Mouse (Mus musculus) megakaryocyte, embryonic 14.5 days (primary cell): ENCODE measurements around the gene Mansc4. TPM values are rescaled to one million over a fixed set of nuclear protein-coding genes. Genes with fewer than 3 reads are reported as not detected.

Experiments
- H3K27me3 ChIP-seq: replicated peaks from 2 replicates; pipeline ENCODE3; 2012; ENCODE audit warnings: inconsistent platforms
- H3K36me3 ChIP-seq: replicated peaks from 2 replicates; pipeline ENCODE3; 2012; ENCODE audit warnings: low read length, inconsistent platforms, mixed read lengths
- H3K4me1 ChIP-seq: 2 replicates; pipeline ENCODE4 v1.6.1; 2012; ENCODE audit warnings: inconsistent platforms
- H3K4me3 ChIP-seq: replicated peaks from 2 replicates; pipeline ENCODE3; 2012; ENCODE audit warnings: moderate library complexity, mild to moderate bottlenecking, inconsistent platforms
- H3K9me3 ChIP-seq: 2 replicates; pipeline ENCODE4 v1.6.1; 2012; ENCODE audit warnings: inconsistent platforms
- FLI1 ChIP-seq: IDR thresholded peaks from 2 replicates; pipeline ENCODE4 v1.6.1; 2012; ENCODE audit warnings: low read length, inconsistent platforms, mixed read lengths
- GATA1 ChIP-seq: IDR thresholded peaks from 3 replicates; pipeline ENCODE4 v1.6.1; 2012; ENCODE audit warnings: mixed read lengths, low read length, inconsistent platforms, borderline replicate concordance
- polyA plus RNA-seq: library from polyadenylated mRNA; stranded (reverse); fragments of >175 nt; gene quantifications from 2 replicates; pipeline ENCODE4 v1.2.3, GENCODE M21; 2012; ENCODE audit warnings: low replicate concordance; ENCODE audit not compliant: insufficient read depth

Gene Mansc4
- not detected in 2 replicates for polyA plus RNA-seq

GRCm38 (mm10) chr6:147086594-147087225 is at the start of gene Mansc4:
TSS of gene Mansc4 (minus strand) at chr6:147087032.
- Histone ChIP-seq H3K4me3 (no peak within 1 kb of the TSS), H3K4me1 (peaks cover 24% of the 10 kb centered on the region), H3K36me3 (no peaks in the 10 kb centered on the region), H3K9me3 (no peaks in the 10 kb centered on the region), H3K27me3 (no peaks in the 10 kb centered on the region)
- TF ChIP-seq GATA1 (no peak), FLI1 (no peak)

- peaks cover 5% of the 10 kb centered on the region for H3K27me3 ChIP-seq
- TF ChIP-seq FLI1 (no peak), GATA1 (no peak)
- no peaks in the 10 kb centered on the region for H3K36me3 ChIP-seq
- H3K4me1 ChIP-seq, result peaks cover 10% of the 10 kb centered on the region
- H3K9me3 ChIP-seq, result peaks cover 23% of the 10 kb centered on the region
- H3K4me3 ChIP-seq, result no peak overlapping the region
Measured at GRCm38 (mm10) chr6:147127239-147127638, 40.4 kb upstream of the Mansc4 start.

- Histone ChIP-seq H3K36me3 (no peaks in the 10 kb centered on the region), H3K9me3 (no peaks in the 10 kb centered on the region), H3K4me1 (peaks cover 48% of the 10 kb centered on the region), H3K4me3 (peak overlapping the region; percentile 60), H3K27me3 (peaks cover 5% of the 10 kb centered on the region)
- TF ChIP-seq FLI1 (no peak), GATA1 (no peak)
Measured at GRCm38 (mm10) chr6:147121320-147121719, 34.5 kb upstream of the Mansc4 start.

- Histone ChIP-seq H3K4me3 (no peak overlapping the region), H3K4me1 (peaks cover 46% of the 10 kb centered on the region), H3K36me3 (peaks cover 8% of the 10 kb centered on the region), H3K9me3 (no peaks in the 10 kb centered on the region), H3K27me3 (no peaks in the 10 kb centered on the region)
- TF ChIP-seq GATA1 (no peak), FLI1 (no peak)
Measured at GRCm38 (mm10) chr6:147118190-147118589, 31.4 kb upstream of the Mansc4 start.

GRCm38 (mm10) chr6:147117764-147118163 is 30.9 kb upstream of the Mansc4 start:
- no peak for TF ChIP-seq GATA1
- no peak for TF ChIP-seq FLI1

GRCm38 (mm10) chr6:147116579-147116978 is 29.7 kb upstream of the Mansc4 start:
- Histone ChIP-seq H3K27me3 (no peaks in the 10 kb centered on the region), H3K9me3 (no peaks in the 10 kb centered on the region), H3K4me3 (peak overlapping the region; percentile 38), H3K36me3 (peaks cover 23% of the 10 kb centered on the region), H3K4me1 (peaks cover 40% of the 10 kb centered on the region)
- TF ChIP-seq FLI1 (no peak), GATA1 (no peak)

More at GRCm38 (mm10) chr6:147117764-147118163, 30.9 kb upstream of the Mansc4 start:
- Histone ChIP-seq H3K4me3 (no peak overlapping the region), H3K9me3 (no peaks in the 10 kb centered on the region), H3K36me3 (peaks cover 11% of the 10 kb centered on the region), H3K27me3 (no peaks in the 10 kb centered on the region), H3K4me1 (peaks cover 46% of the 10 kb centered on the region)

GRCm38 (mm10) chr6:147109283-147109682 is 22.5 kb upstream of the Mansc4 start:
- Histone ChIP-seq H3K4me1 (peaks cover 22% of the 10 kb centered on the region), H3K9me3 (no peaks in the 10 kb centered on the region), H3K4me3 (no peak overlapping the region), H3K36me3 (peaks cover 83% of the 10 kb centered on the region), H3K27me3 (no peaks in the 10 kb centered on the region)
- TF ChIP-seq GATA1, result no peak
- TF ChIP-seq FLI1, result no peak

- H3K9me3 ChIP-seq, result no peaks in the 10 kb centered on the region
- peaks cover 91% of the 10 kb centered on the region for H3K36me3 ChIP-seq
- peaks cover 39% of the 10 kb centered on the region for H3K4me1 ChIP-seq
- no peak overlapping the region for H3K4me3 ChIP-seq
- no peak for TF ChIP-seq GATA1
- TF ChIP-seq FLI1, result no peak
- no peaks in the 10 kb centered on the region for H3K27me3 ChIP-seq
Measured at GRCm38 (mm10) chr6:147106716-147107115, 19.9 kb upstream of the Mansc4 start.

GRCm38 (mm10) chr6:147105529-147105928 is 18.7 kb upstream of the Mansc4 start:
- TF ChIP-seq GATA1, result no peak
- no peak for TF ChIP-seq FLI1
- no peaks in the 10 kb centered on the region for H3K9me3 ChIP-seq
- H3K36me3 ChIP-seq, result peaks cover 91% of the 10 kb centered on the region
- no peaks in the 10 kb centered on the region for H3K27me3 ChIP-seq
- H3K4me3 ChIP-seq, result no peak overlapping the region
- H3K4me1 ChIP-seq, result peaks cover 50% of the 10 kb centered on the region

GRCm38 (mm10) chr6:147102293-147102692 is 15.5 kb upstream of the Mansc4 start:
- peaks cover 92% of the 10 kb centered on the region for H3K36me3 ChIP-seq
- no peaks in the 10 kb centered on the region for H3K9me3 ChIP-seq

More at GRCm38 (mm10) chr6:147102293-147102692, 15.5 kb upstream of the Mansc4 start:
- Histone ChIP-seq H3K4me1 (peaks cover 66% of the 10 kb centered on the region), H3K27me3 (no peaks in the 10 kb centered on the region), H3K4me3 (peak overlapping the region; percentile 31)
- no peak for TF ChIP-seq FLI1
- TF ChIP-seq GATA1, result no peak
